Comparison of ENCODE assay signal across 24 mouse cellular contexts in genomic region chr11:33071358-33071922, GRCm38 (mm10).
"Had no signal": no experiment of that assay in that cellular context is flagged by ENCODE, and none has a peak within 500 bp of the region (broad histone marks: within the 10 kb centered on the region; RNA-seq: fewer than 3 reads in every experiment).

No protein-coding gene starts in this region.

- ATAC-seq: inflammation-experienced regulatory T-cells, adult 6 months; intestine, embryonic 15.5 days; intestine, postnatal 0 days had no signal

- DNase-seq: gastrocnemius, postnatal 10 days; heart, adult 2 months; heart, postnatal 14 days; heart, postnatal 4 days; kidney, adult 18-20 months; kidney, adult 8-10 months; kidney, postnatal 10 days; kidney, postnatal 4 days; liver; liver, embryonic 13.5 days had no signal

- H3K9ac ChIP-seq: heart, embryonic 13.5 days; heart, embryonic 15.5 days; hindbrain, embryonic 12.5 days; hindbrain, embryonic 14.5 days; intestine, embryonic 15.5 days; liver, embryonic 13.5 days; liver, embryonic 15.5 days had no signal

- H3K36me3 ChIP-seq: heart, embryonic 13.5 days; heart, embryonic 15.5 days; hindbrain, embryonic 10.5 days; hindbrain, embryonic 12.5 days; intestine, embryonic 15.5 days; liver, embryonic 13.5 days; liver, embryonic 15.5 days had no signal

- H3K4me2 ChIP-seq: heart, embryonic 11.5 days; heart, embryonic 13.5 days; heart, embryonic 15.5 days; hindbrain, embryonic 12.5 days; hindbrain, embryonic 14.5 days; intestine, embryonic 15.5 days; liver, embryonic 11.5 days; liver, embryonic 13.5 days; liver, embryonic 15.5 days had no signal

- H3K4me1 ChIP-seq: liver, embryonic 13.5 days; liver, embryonic 15.5 days had no signal

- H3K27ac ChIP-seq: gastrocnemius, adult 2 months; heart, adult 2 months; heart, embryonic 13.5 days; heart, embryonic 15.5 days; hindbrain, embryonic 10.5 days; hindbrain, embryonic 12.5 days; hindbrain, embryonic 14.5 days; intestine, embryonic 15.5 days; layer of hippocampus, adult 2 months; left cerebral cortex, adult 2 months; liver, embryonic 13.5 days; liver, embryonic 15.5 days had no signal

- H3K9me3 ChIP-seq: heart, embryonic 13.5 days; heart, embryonic 15.5 days; hindbrain, embryonic 10.5 days; hindbrain, embryonic 12.5 days; intestine, embryonic 15.5 days; liver, embryonic 13.5 days; liver, embryonic 15.5 days had no signal

- H3K4me3 ChIP-seq: gastrocnemius, adult 2 months; heart, adult 2 months; heart, embryonic 13.5 days; heart, embryonic 15.5 days; hindbrain, embryonic 10.5 days; hindbrain, embryonic 12.5 days; intestine, embryonic 15.5 days; layer of hippocampus, adult 2 months; left cerebral cortex, adult 2 months; liver, embryonic 13.5 days; liver, embryonic 15.5 days had no signal

- H3K27me3 ChIP-seq: hindbrain, embryonic 12.5 days; intestine, embryonic 15.5 days; liver, embryonic 13.5 days; liver, embryonic 15.5 days had no signal
